Mouse (Mus musculus): ENCODE data around the gene Dtx4.

Gene Dtx4

GRCm38 (mm10) chr19:12493453-12494186 lies 7.6 kb downstream of the Dtx4 start:
- peak; percentile 77 for DNase-seq (ENCODE audit: low spot score)

GRCm38 (mm10) chr19:12491636-12492035 lies 9.6 kb downstream of the Dtx4 start:
- no peak for DNase-seq (ENCODE audit: low spot score)

- no peak for DNase-seq (ENCODE audit: low spot score)
These were observed 11.3 kb downstream of the Dtx4 start for GRCm38 (mm10) chr19:12489675-12490570.

- DNase-seq (ENCODE audit: low spot score), result peak; percentile 81
These were observed 12.1 kb downstream of the Dtx4 start for GRCm38 (mm10) chr19:12488969-12489674.

GRCm38 (mm10) chr19:12488205-12488966 lies 12.9 kb downstream of the Dtx4 start:
- peak; percentile 62 for DNase-seq (ENCODE audit: low spot score)

GRCm38 (mm10) chr19:12487511-12488204 lies 13.6 kb downstream of the Dtx4 start:
- no peak for DNase-seq (ENCODE audit: low spot score)

- no peak for DNase-seq (ENCODE audit: low spot score)
These were observed 14.4 kb downstream of the Dtx4 start for GRCm38 (mm10) chr19:12486875-12487274.

- no peak for DNase-seq (ENCODE audit: low spot score)
These were observed 15.6 kb downstream of the Dtx4 start for GRCm38 (mm10) chr19:12485631-12486030.

- DNase-seq (ENCODE audit: low spot score), result no peak
These were observed 16.0 kb downstream of the Dtx4 start for GRCm38 (mm10) chr19:12485223-12485622.

GRCm38 (mm10) chr19:12484210-12484609 lies 17.0 kb downstream of the Dtx4 start:
- DNase-seq (ENCODE audit: low spot score), result peak; percentile 60

- no peak for DNase-seq (ENCODE audit: low spot score)
These were observed 17.5 kb downstream of the Dtx4 start for GRCm38 (mm10) chr19:12483782-12484181.

- no peak for DNase-seq (ENCODE audit: low spot score)
These were observed 22.9 kb downstream of the Dtx4 start for GRCm38 (mm10) chr19:12478369-12478768.

GRCm38 (mm10) chr19:12476721-12477270 lies 24.5 kb downstream of the Dtx4 start:
- no peak for DNase-seq (ENCODE audit: low spot score)

GRCm38 (mm10) chr19:12475380-12476250 lies 25.6 kb downstream of the Dtx4 start:
- DNase-seq (ENCODE audit: low spot score), result no peak

GRCm38 (mm10) chr19:12473951-12474350 lies 27.3 kb downstream of the Dtx4 start:
- DNase-seq (ENCODE audit: low spot score), result no peak

GRCm38 (mm10) chr19:12473201-12473641 lies 28.0 kb downstream of the Dtx4 start:
- no peak for DNase-seq (ENCODE audit: low spot score)

GRCm38 (mm10) chr19:12472381-12472976 lies 28.8 kb downstream of the Dtx4 start:
- no peak for DNase-seq (ENCODE audit: low spot score)

GRCm38 (mm10) chr19:12471866-12472265 lies 29.4 kb downstream of the Dtx4 start:
- no peak for DNase-seq (ENCODE audit: low spot score)

- peak; percentile 66 for DNase-seq (ENCODE audit: low spot score)
These were observed 33.8 kb downstream of the Dtx4 start for GRCm38 (mm10) chr19:12467436-12467835.

All from retina, embryonic 14.5 days (tissue).